Mouse (Mus musculus) right cerebral cortex, adult 2 months (tissue): ENCODE measurements around the gene Abcf2.

Source experiments
- DNase-seq, 2 experiments: peaks; one replicate each; pipeline ENCODE4 v3.0.0; 2021 to 2022; ENCODE audit warnings: low spot score in 2 of 2

Gene Abcf2

DNA sequence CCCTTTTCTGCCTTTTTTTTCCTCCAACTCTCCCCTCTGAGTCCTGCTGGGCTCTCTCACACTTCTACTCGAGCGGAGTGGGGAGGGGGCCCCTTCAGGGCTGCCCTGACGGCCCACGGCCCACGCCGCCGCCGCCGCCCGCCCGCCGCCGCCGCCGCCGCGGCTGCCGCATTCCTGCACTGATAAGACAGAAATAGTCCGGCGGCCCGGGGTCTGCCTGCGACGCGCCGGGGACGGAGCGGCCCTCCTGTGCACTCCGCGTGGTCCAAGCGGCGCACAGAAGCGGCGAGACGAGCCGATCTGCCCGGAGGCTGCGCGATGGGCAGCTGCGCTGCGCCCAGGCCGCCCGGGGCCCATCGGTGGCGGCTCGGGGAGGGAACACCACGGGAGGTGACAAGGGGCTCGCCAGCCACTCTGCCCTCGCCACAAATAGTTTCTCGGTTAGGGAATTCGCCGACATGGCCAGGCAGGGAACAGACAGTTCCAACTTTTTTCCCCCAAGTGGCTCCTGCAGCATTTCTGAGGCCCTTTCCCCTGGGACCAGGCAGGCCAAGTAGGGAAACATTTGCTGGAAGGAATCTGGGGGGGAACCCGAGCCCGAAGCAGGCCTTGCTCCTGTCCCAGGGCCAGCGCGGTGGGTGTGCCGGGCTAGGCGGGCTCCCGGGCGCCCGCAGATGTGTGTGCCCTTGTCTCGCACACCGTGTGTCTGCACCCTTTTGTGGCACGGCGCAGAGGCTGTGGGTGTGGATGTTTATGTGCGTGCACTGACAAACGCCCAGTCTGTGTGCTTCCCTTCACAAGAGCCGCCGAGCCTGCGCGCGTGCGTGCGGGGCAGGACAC lies 24.9 kb upstream of the Abcf2 start:
- peak in 1 of 2 experiments; percentile 57 for DNase-seq

DNA sequence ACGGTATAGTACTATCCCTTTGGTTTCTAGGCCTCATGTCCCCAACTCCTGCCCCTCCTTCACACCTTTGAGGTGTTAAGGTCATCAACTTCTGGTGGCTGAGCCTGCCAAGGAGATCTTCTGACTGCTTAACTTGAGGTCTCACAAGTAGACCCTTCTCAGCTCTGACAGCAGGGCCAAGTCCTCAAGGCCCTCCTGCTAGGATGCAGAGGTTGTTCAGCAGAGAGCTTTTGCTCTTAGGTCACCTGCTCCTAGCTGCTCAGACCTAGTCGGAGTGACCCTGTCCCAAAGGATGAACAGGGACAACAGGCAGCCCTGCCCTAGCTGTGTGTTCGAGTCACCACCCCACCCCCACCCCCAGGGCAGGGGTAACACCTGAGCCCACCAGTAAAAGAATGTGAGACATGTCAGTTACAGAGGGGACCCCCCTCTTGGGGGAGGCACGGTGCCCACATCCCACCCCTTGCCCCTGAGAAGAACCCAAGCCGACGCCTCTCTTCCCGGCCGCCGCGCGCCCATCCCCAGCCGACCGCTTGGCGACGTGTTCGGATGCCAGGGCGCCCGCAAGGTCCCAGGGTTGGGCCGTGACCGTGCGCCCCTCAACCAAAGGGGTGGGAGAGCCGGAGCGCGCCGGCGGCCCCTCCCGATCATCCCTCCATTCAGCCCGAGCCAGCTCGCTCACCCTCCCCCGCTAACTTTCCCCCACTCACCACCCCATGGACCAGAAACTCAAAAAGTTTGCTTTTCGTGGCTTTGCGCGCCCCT lies 24.0 kb upstream of the Abcf2 start:
- no peak for DNase-seq

- no peak for DNase-seq
Measured at GRCm38 (mm10) chr5:24600236-24600635, 23.0 kb upstream of the Abcf2 start.

DNA sequence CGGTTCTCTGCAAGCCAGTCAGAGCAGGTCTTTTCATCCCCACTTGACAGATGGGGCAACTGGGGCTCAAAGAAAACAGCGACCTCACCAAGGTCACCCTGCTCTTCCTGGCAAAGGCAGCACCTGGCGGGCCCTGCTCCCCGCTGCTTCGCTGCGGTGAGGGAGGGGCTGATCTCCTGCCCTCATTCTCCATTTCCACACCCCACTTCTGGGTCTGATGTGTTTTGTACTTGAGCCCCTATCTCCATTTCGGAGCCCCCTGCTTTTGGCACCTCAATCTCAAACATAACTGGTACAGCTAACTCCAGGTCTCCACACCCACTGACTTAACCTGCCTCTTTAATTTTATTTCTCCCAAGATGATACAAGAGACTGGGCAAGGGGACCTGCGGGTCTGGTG lies 21.9 kb upstream of the Abcf2 start:
- DNase-seq = no peak

DNA sequence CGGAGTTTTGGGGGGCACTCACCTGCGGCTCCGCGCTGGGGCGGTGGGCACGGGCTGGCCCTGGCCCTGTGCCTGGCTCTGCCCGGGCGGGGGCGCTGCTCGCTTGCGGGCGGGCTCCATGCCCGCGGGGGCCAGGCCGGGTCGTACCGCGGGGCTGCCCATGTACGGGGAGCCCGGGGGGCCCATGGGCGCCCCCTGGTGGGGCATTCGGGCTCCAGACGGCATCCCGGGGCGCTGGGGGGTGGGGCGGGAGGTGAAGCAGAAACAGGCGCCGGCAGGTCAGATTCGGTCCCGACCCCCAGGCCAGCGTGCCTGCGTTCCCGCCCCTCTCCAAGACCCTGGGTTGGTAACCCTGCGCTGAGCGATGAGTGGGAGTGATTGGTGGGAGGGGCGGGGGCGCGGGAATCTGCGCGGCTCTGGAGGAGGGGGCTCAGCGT lies 21.3 kb upstream of the Abcf2 start:
- DNase-seq = peak in 1 of 2 experiments; percentile 31

DNA sequence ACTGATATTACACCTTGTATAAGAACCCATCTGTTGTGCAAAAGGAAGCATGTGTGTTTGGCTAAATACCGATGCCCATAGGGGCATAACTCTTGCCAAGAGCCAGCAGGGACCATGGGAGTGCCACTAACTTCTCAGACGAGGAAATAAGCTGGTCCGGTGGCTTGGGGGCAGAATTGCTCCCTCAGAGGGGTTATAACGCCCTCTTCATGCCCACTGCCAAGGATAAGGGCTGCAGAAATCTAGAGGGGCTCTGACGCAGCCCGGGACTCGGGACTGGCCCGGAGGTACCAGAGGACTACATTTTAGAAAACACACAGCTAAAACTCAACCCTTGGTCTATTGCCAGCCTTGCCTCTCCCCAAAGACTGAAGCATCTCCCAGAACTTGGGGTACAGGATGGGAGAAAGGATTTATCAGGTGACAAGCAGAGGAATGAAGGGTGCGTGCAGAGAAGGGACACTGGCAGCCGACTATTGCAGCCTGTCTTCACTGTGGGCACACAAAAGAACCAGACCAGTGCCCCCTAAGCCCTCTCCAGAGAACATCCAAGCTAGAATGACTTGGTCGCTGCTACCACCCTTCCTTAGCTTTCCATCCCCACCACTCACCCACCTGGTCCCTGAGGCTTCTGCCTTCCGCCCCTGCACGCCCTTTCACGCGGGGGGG lies 20.8 kb upstream of the Abcf2 start:
- DNase-seq = peak in 1 of 2 experiments; percentile 36

GRCm38 (mm10) chr5:24597221-24597728 lies 20.0 kb upstream of the Abcf2 start:
- peak; percentile 81 to 89 for DNase-seq

DNA sequence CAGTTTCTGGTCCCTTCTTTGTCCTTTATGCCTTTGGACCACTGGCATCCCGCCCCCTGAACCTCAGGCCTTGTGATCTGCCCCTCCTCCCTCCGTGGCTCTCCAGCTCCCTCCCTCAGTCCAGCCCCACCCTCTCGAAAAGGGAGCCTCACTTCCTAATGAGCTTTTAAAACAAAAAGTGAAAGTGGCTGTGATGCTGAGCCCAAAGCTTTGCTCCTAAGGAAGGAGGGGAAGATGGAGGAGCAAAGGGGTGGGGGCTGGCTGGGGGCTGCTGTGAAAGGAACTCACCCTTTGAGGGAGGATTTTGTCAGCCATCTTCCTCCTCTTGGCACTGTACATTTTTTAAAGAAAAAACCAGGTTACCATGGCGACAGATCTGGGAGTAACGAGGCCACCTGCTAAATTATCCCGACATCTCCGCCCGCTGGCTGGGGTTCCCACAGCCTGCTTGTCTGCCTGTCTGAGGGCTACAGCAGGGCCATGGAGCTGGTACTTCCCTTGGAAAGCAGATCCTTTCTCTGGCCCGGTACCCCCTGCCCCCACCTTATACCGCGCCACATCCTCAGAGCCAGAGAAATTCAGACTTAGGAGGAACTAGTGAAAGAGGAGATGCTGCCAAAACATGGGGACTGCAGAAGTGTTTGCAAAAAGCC lies 19.4 kb upstream of the Abcf2 start:
- peak; percentile 76 for DNase-seq

DNA sequence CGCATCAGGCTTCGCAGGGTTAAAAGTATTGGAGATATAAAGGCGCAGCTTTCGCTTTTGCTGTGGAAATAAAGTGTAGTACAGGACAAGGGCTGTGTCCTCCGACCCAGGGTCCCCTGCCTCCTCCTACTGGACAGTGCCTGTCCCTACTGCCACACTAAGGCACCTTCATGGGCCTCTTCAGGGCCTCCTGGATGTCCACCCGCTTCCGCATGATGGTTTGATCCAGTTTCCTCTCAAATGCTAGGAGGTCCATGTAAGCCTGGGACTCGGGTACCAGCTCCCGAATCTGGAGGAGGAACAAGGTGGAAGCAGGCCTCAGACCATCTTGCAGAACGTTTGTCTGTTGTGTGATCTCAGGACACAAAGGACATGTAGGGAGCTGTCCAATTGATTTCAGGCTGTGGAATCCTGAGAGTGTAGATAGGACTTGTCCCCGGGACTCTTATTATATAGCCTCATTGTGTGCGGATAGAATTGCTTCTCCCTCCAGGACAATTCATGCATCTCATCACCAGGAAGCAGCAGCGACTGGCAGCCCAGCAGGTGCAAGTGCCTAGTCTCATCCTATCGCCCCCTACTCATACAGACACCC lies 18.6 kb upstream of the Abcf2 start:
- DNase-seq = no peak

DNA sequence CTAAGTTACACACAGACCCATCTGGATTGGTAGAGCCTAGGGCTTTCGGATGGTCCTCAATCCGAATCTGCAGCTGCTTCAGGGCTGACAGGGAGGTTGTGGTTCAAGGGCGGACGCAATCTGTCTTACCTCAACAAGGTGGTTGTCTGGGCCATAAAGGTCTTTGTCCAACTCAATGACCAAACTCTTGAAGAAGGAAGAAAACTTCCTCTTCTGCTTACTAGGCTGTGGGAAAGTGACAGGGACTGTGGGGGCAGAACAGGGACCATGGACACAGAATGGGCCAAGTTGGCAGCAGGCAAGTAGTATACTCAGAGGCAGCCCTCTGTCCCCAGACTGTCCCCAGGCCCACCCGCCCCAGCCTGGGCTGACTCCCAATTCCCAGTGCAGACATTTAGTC lies 18.0 kb upstream of the Abcf2 start:
- DNase-seq = no peak

DNA sequence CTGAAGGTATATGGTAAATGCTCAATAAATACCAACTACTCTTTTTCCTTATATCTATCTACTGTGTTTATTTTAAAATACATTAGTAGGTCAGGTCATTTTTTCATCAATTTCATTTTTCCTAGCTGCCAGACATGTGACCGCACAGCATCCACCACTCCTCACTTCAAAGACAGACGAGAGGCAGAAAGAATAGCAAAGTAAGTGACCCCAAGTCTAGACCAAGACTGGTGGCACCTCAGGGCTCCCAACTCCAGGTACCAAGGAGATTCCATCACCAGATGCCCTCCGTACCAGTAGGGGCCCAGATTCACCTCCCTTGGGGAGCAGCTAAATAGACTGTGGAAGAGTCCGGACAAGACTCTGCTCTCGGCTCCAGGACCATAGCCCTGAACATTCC lies 17.1 kb upstream of the Abcf2 start:
- no peak for DNase-seq

DNA sequence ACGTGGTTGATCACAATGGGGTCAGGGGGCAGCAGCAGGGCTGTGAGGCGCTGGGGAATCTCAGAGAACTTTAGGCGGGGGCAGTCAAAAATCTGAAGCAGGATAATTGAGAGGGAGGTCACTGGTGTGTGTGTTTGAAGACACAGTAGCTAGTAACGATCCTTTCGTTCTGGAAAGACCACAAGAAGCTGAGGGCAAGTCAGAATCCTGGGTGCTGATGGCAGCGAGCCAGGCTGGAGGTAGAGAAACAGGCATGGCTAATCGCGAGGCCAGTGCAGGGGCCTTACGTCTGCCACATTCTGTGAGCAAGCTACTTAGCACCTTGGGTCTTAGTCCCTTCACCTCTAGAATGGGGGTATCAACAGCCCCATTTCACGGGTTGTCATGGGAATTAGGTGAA lies 16.7 kb upstream of the Abcf2 start:
- DNase-seq = no peak

- DNase-seq = no peak
Measured at GRCm38 (mm10) chr5:24593230-24593629, 16.0 kb upstream of the Abcf2 start.

DNA sequence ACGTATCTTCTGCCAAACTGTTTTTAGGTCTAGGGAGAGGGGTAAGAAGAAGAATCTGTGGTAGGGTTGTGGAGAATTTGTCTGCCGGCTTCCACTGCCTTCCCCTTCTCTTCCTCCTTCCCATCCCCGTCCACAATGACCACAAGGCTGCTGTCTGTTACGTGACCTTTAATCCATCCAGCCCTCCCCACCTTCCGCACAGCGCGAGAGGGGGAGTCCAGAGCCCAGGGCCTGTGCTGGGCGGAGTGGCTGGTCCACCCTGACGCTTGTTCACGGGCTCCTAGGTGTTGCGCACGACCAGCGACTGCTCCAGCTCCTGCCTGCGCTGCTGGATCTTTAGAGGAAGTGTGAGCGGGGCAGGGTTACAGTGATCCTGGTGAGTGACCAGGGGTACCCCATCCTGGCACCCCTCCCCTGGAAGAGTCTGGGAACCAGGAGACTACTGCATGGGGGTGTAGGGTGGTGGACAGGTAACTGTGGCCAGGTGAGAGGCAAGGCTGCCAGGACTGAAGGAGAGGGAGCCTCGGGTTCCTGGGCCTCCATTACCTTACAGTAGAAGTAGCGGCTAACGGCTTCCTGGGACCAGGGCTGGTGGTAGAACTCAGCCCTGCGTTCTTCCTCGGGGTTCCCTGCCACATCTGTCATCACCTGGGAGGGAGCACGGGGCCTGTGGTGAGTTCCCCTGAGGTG lies 15.3 kb upstream of the Abcf2 start:
- DNase-seq = no peak

- DNase-seq = no peak
Measured at GRCm38 (mm10) chr5:24591796-24592470, 14.7 kb upstream of the Abcf2 start.

GRCm38 (mm10) chr5:24591268-24591721 lies 14.0 kb upstream of the Abcf2 start:
- no peak for DNase-seq

- no peak for DNase-seq
Measured at GRCm38 (mm10) chr5:24589511-24590500, 12.5 kb upstream of the Abcf2 start.

- peak in 1 of 2 experiments; percentile 68 for DNase-seq
Measured at GRCm38 (mm10) chr5:24587200-24587577, 9.9 kb upstream of the Abcf2 start.
